Mouse (Mus musculus) forebrain, embryonic 12.5 days (tissue): ENCODE measurements at regions not wholly inside any gene's neighbourhood (a gene's known extent, or its start where the extent isn't known, plus 50 kb on each side); places are given as distances from the start of the nearest gene placed in this dataset.

Experiments
- ATAC-seq: fragments of 200-750 bp; cut with Nextera tagmentation; 2 replicates; pipeline ENCODE4 v1.8.0; 2017; ENCODE audit warnings: moderate TSS enrichment; ENCODE audit not compliant: low FRiP score
- H3K27ac ChIP-seq: fragments of 300-500 bp; sonication (generic); 2 replicates; pipeline ENCODE4 v1.5.1; 2016; ENCODE audit warnings: mild to moderate bottlenecking
- H3K27me3 ChIP-seq: fragments of 300-500 bp; sonication (generic); 2 replicates; pipeline ENCODE4 v1.6.1; 2016; ENCODE audit warnings: mild to moderate bottlenecking
- H3K36me3 ChIP-seq: fragments of 300-500 bp; sonication (generic); replicated peaks from 2 replicates; pipeline ENCODE4 v1.6.1; 2016; ENCODE audit warnings: mild to moderate bottlenecking
- H3K4me1 ChIP-seq: fragments of 300-500 bp; sonication (generic); 2 replicates; pipeline ENCODE4 v1.6.1; 2016
- H3K4me2 ChIP-seq: fragments of 300-500 bp; sonication (generic); 2 replicates; pipeline ENCODE4 v1.6.1; 2016; ENCODE audit warnings: mild to moderate bottlenecking, moderate library complexity
- H3K4me3 ChIP-seq: fragments of 300-500 bp; sonication (generic); replicated peaks from 2 replicates; pipeline ENCODE4 v1.5.1; 2016; ENCODE audit warnings: mild to moderate bottlenecking
- H3K9ac ChIP-seq: fragments of 300-500 bp; sonication (generic); 2 replicates; pipeline ENCODE4 v1.6.1; 2016; ENCODE audit warnings: mild to moderate bottlenecking
- H3K9me3 ChIP-seq: fragments of 300-500 bp; sonication (generic); 2 replicates; pipeline ENCODE4 v1.6.1; 2016
- WGBS: fragments of 180-500 bp; shearing (Covaris S2); methylation state at CpG from one replicate; pipeline ENCODE4 v1.1.7; 2016; 5-methylcytosine and 5-hydroxymethylcytosine counted together

DNA sequence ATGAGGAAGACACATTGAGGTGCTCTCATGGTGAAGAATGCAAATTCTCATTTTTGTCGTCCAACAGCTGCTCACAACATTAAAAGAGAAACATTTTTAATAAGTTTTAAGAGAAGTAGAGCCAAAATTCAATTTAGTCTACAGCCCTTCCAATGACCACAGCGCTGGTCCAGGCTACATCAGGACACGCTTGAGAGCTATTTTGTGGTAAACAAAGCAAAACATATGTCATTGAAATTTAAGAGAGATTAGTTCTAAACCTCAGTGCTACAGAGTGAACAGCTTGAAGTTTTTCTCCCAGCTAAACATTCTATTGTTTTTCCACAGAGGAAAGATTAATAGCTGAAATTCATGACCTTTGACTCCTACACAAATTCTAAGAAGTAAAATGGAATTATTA is 1820.8 kb upstream of the Acvr2a start:
- Histone ChIP-seq H3K9me3 (no peaks in the 10 kb centered on the region), H3K9ac (no peak overlapping the region), H3K27ac (no peak overlapping the region), H3K4me1 (no peaks in the 10 kb centered on the region), H3K4me3 (no peak overlapping the region), H3K36me3 (no peaks in the 10 kb centered on the region), H3K27me3 (no peaks in the 10 kb centered on the region), H3K4me2 (no peak overlapping the region)
- ATAC-seq, result no peak
- 84% methylated on average over 3 of the region's 3 CpGs for WGBS

GRCm38 (mm10) chr2:46992672-46993071 is 1821.2 kb upstream of the Acvr2a start:
- Histone ChIP-seq H3K36me3 (no peaks in the 10 kb centered on the region), H3K4me3 (no peak overlapping the region), H3K27ac (no peak overlapping the region), H3K9me3 (no peaks in the 10 kb centered on the region), H3K4me1 (no peaks in the 10 kb centered on the region), H3K27me3 (no peaks in the 10 kb centered on the region), H3K4me2 (no peak overlapping the region), H3K9ac (no peak overlapping the region)
- 94% methylated on average over 3 of the region's 3 CpGs for WGBS
- ATAC-seq, result no peak

DNA sequence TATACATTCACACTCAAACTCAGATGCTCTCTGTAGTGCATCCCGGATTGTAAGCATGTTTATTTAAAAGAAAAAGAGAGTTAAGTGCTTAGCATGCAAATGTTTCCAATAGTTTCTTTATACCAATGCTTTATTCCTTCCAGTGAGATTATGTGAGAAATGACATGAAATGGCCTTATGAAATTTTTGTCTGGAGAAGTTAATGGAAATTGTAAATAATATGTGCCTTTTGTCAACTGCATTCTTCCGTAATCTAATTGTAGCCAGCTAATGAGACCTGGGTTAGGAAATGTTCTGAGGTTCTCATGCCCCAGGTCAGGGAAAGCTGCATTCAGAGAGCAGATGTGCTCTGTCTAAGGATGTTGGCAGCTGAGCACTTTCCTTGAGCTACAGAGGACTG is 1827.2 kb upstream of the Acvr2a start:
- Histone ChIP-seq H3K4me2 (no peak overlapping the region), H3K9me3 (no peaks in the 10 kb centered on the region), H3K27me3 (no peaks in the 10 kb centered on the region), H3K4me1 (no peaks in the 10 kb centered on the region), H3K27ac (no peak overlapping the region), H3K9ac (no peak overlapping the region), H3K4me3 (no peak overlapping the region), H3K36me3 (no peaks in the 10 kb centered on the region)
- no peak for ATAC-seq
- WGBS, result 84% methylated on average over 2 of the region's 2 CpGs

- WGBS, result 92% methylated on average over 4 of the region's 4 CpGs
- Histone ChIP-seq H3K4me3 (no peak overlapping the region), H3K9me3 (no peaks in the 10 kb centered on the region), H3K36me3 (no peaks in the 10 kb centered on the region), H3K4me2 (no peak overlapping the region), H3K27ac (no peak overlapping the region), H3K9ac (no peak overlapping the region), H3K27me3 (no peaks in the 10 kb centered on the region), H3K4me1 (no peaks in the 10 kb centered on the region)
- no peak for ATAC-seq
Observed at GRCm38 (mm10) chr2:46985915-46986672, 1827.8 kb upstream of the Acvr2a start.

GRCm38 (mm10) chr2:46940628-46941530 is 1823.7 kb upstream of the Zeb2 start:
- 77% methylated on average over 7 of the region's 7 CpGs for WGBS
- Histone ChIP-seq H3K36me3 (no peaks in the 10 kb centered on the region), H3K4me1 (no peaks in the 10 kb centered on the region), H3K9ac (no peak overlapping the region), H3K27ac (no peak overlapping the region), H3K27me3 (no peaks in the 10 kb centered on the region), H3K4me3 (no peak overlapping the region), H3K4me2 (no peak overlapping the region), H3K9me3 (no peaks in the 10 kb centered on the region)
- peak; percentile 51; the same call in 1 of the 2 replicates for ATAC-seq

- Histone ChIP-seq H3K4me1 (no peaks in the 10 kb centered on the region), H3K4me3 (no peak overlapping the region), H3K9me3 (no peaks in the 10 kb centered on the region), H3K27ac (no peak overlapping the region), H3K36me3 (no peaks in the 10 kb centered on the region), H3K4me2 (no peak overlapping the region), H3K27me3 (no peaks in the 10 kb centered on the region), H3K9ac (no peak overlapping the region)
- WGBS, result 80% methylated on average over 1 of the region's 1 CpGs
- ATAC-seq, result no peak
Observed at GRCm38 (mm10) chr2:46932831-46933230, 1815.6 kb upstream of the Zeb2 start.

- Histone ChIP-seq H3K9me3 (no peaks in the 10 kb centered on the region), H3K36me3 (no peaks in the 10 kb centered on the region), H3K4me2 (no peak overlapping the region), H3K4me3 (no peak overlapping the region), H3K27ac (no peak overlapping the region), H3K27me3 (no peaks in the 10 kb centered on the region), H3K4me1 (no peaks in the 10 kb centered on the region), H3K9ac (no peak overlapping the region)
- 84% methylated on average over 3 of the region's 3 CpGs for WGBS
- ATAC-seq, result no peak
Observed at GRCm38 (mm10) chr2:46924189-46924588, 1807.0 kb upstream of the Zeb2 start.

- Histone ChIP-seq H3K27ac (no peak overlapping the region), H3K4me3 (no peak overlapping the region), H3K27me3 (no peaks in the 10 kb centered on the region), H3K9ac (no peak overlapping the region), H3K4me2 (no peak overlapping the region), H3K4me1 (no peaks in the 10 kb centered on the region), H3K9me3 (no peaks in the 10 kb centered on the region), H3K36me3 (no peaks in the 10 kb centered on the region)
- no peak for ATAC-seq
Observed at GRCm38 (mm10) chr2:46913496-46913895, 1796.3 kb upstream of the Zeb2 start.

DNA sequence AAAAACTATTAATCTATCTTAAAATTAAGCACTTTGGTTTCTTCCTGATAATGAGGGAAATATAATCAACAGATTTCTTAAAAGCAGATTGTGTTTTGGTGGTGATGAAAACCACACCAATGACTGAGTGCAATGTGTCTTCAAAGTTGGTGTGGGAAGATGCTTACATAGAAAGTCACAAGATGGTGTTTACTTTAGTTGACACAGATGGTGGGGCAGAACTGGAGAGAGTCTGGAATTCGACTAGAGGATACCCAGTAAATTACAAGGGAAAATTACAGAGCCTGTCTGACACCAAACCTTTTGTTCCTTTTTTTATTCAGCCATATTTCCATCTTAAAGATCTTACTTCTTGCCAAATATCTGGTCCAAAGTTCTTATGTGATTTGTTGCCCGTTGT is 1766.0 kb upstream of the Zeb2 start:
- no peak overlapping the region for H3K4me3 ChIP-seq
- H3K4me1 ChIP-seq, result no peaks in the 10 kb centered on the region
- H3K4me2 ChIP-seq, result no peak overlapping the region
- no peak overlapping the region for H3K9ac ChIP-seq
- 78% methylated on average over 2 of the region's 2 CpGs for WGBS
- no peak for ATAC-seq
- no peaks in the 10 kb centered on the region for H3K36me3 ChIP-seq
- H3K27ac ChIP-seq, result no peak overlapping the region
- H3K9me3 ChIP-seq, result no peaks in the 10 kb centered on the region
- H3K27me3 ChIP-seq, result no peaks in the 10 kb centered on the region

DNA sequence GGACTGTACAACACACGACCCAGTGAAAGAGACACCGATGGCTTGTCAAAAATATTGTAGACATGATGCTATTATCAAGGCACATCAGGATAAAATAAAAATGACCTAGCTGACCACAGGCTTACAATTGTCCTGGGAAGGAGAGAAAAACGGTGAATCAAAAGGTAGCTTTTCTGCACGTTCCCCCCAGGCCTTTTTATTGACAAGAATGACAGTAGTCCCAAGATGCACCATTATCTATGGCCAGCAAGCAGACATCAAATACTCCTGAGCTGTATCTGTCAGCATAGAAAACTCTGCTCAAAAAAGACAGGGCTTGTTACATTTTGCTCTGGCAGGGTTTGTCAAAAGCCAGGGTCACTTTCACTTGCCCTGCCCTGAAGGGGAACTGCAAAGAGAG is 1753.6 kb upstream of the Zeb2 start:
- H3K9me3 ChIP-seq, result no peaks in the 10 kb centered on the region
- H3K9ac ChIP-seq, result no peak overlapping the region
- no peak overlapping the region for H3K4me2 ChIP-seq
- no peak overlapping the region for H3K4me3 ChIP-seq
- no peaks in the 10 kb centered on the region for H3K4me1 ChIP-seq
- H3K27me3 ChIP-seq, result no peaks in the 10 kb centered on the region
- no peaks in the 10 kb centered on the region for H3K36me3 ChIP-seq
- no peak for ATAC-seq
- WGBS, result 75% methylated on average over 4 of the region's 4 CpGs
- no peak overlapping the region for H3K27ac ChIP-seq
